Mouse (Mus musculus) spleen, adult 2 months (tissue): ENCODE measurements around the gene Nop9. TPM values are rescaled to one million over a fixed set of nuclear protein-coding genes. Genes with fewer than 3 reads are reported as not detected.
A peak's percentile ranks its signal among the peaks of the same experiment; 100 is the strongest.

Experiments
- DNase-seq, 2 experiments: peaks; one replicate each; pipeline versions ENCODE4 v3.0.0 to v3.0.0-alpha.2; 2012 to 2021; ENCODE audit warnings: low spot score in 2 of 2, low read depth in 1 of 2
- H3K27ac ChIP-seq: fragments of 200-500 bp; 2 replicates; pipeline ENCODE4 v1.5.1; 2012; ENCODE audit warnings: low read length, inconsistent platforms; ENCODE audit not compliant: insufficient read depth
- H3K27me3 ChIP-seq: fragments of 200-500 bp; 2 replicates; pipeline ENCODE4 v1.6.1; 2012; ENCODE audit warnings: mild to moderate bottlenecking, moderate library complexity, low read length, inconsistent platforms; ENCODE audit not compliant: control insufficient read depth, insufficient read depth
- H3K36me3 ChIP-seq: fragments of 200-500 bp; 2 replicates; pipeline ENCODE4 v1.6.1; 2012; ENCODE audit warnings: mild to moderate bottlenecking, low read length, inconsistent platforms; ENCODE audit not compliant: control insufficient read depth, insufficient read depth
- H3K4me1 ChIP-seq: fragments of 200-500 bp; 2 replicates; pipeline ENCODE4 v1.6.1; 2011; ENCODE audit warnings: inconsistent platforms; ENCODE audit not compliant: control insufficient read depth, insufficient read depth, insufficient read length
- H3K4me3 ChIP-seq: fragments of 200-500 bp; 2 replicates; pipeline ENCODE4 v1.5.1; 2011; ENCODE audit warnings: mild to moderate bottlenecking, inconsistent platforms; ENCODE audit not compliant: insufficient read depth, insufficient read length; ENCODE audit errors: extremely low read depth
- CTCF ChIP-seq: fragments of 200-500 bp; IDR thresholded peaks from 2 replicates; pipeline ENCODE4 v1.5.1; 2011; ENCODE audit warnings: mild to moderate bottlenecking, inconsistent platforms; ENCODE audit not compliant: insufficient read depth, insufficient read length, insufficient replicate concordance; ENCODE audit errors: extremely low read depth
- POLR2A ChIP-seq: fragments of 200-500 bp; IDR thresholded peaks from 2 replicates; pipeline ENCODE4 v1.6.1; 2011; ENCODE audit warnings: low read depth, low read length, inconsistent platforms
- WGBS: fragments of 180-500 bp; shearing (Covaris S2); methylation state at CpG from one replicate; pipeline ENCODE4 v1.1.7; 2018; 5-methylcytosine and 5-hydroxymethylcytosine counted together
- polyA plus RNA-seq: library from polyadenylated mRNA; depleted of rRNA; stranded (reverse); fragments of >200 nt; gene quantifications from 2 replicates; pipeline ENCODE4 v1.2.3, GENCODE M21; 2012

The Nop9 gene
- polyA plus RNA-seq, 1 experiment, result 17.2 TPM

- no peak for DNase-seq
- 91% methylated on average over 12 of the region's 12 CpGs for WGBS
- TF ChIP-seq POLR2A, result no peak
- no peak for TF ChIP-seq CTCF
- no peak overlapping the region for H3K27ac ChIP-seq
- H3K4me3 ChIP-seq, result no peak overlapping the region
- H3K36me3 ChIP-seq, result peaks cover 28% of the 10 kb centered on the region
- H3K27me3 ChIP-seq, result no peaks in the 10 kb centered on the region
- peaks cover 12% of the 10 kb centered on the region; the same call in 1 of the 2 replicates for H3K4me1 ChIP-seq
These were observed 24.8 kb upstream of the Nop9 start for GRCm38 (mm10) chr14:55720666-55721065.

- Histone ChIP-seq H3K36me3 (peaks cover 26% of the 10 kb centered on the region), H3K27ac (no peak overlapping the region), H3K4me1 (peaks cover 12% of the 10 kb centered on the region; the same call in 1 of the 2 replicates), H3K27me3 (no peaks in the 10 kb centered on the region), H3K4me3 (no peak overlapping the region)
- DNase-seq, result no peak
- TF ChIP-seq POLR2A, result no peak
- TF ChIP-seq CTCF, result no peak
- WGBS, result 87% methylated on average over 6 of the region's 6 CpGs
These were observed 24.4 kb upstream of the Nop9 start for GRCm38 (mm10) chr14:55721076-55721475.

GRCm38 (mm10) chr14:55721700-55722437 lies 23.6 kb upstream of the Nop9 start, which contains the start of gene Rabggta:
Gene Rabggta, minus strand, starts transcription at chr14:55722263.
- peaks cover 22% of the 10 kb centered on the region for H3K36me3 ChIP-seq
- peaks cover 12% of the 10 kb centered on the region; the same call in 1 of the 2 replicates for H3K4me1 ChIP-seq
- under 1% methylated on average over 50 of the region's 50 CpGs for WGBS
- peak within 1 kb of the TSS; percentile 81 for H3K27ac ChIP-seq
- DNase-seq, result peak; percentile 87 to 95
- no peaks in the 10 kb centered on the region for H3K27me3 ChIP-seq
- peak within 1 kb of the TSS; percentile 95 for H3K4me3 ChIP-seq
- TF ChIP-seq CTCF (peak; percentile 97), POLR2A (peak; percentile 36)

- no peak for DNase-seq
- H3K4me1 ChIP-seq, result peaks cover 12% of the 10 kb centered on the region; the same call in 1 of the 2 replicates
- no peak for TF ChIP-seq CTCF
- H3K27me3 ChIP-seq, result no peaks in the 10 kb centered on the region
- 22% methylated on average over 8 of the region's 8 CpGs for WGBS
- H3K27ac ChIP-seq, result peak overlapping the region; percentile 81
- peak overlapping the region; percentile 95; the same call in 1 of the 2 replicates for H3K4me3 ChIP-seq
- peaks cover 17% of the 10 kb centered on the region for H3K36me3 ChIP-seq
These were observed 23.0 kb upstream of the Nop9 start for GRCm38 (mm10) chr14:55722438-55722945.

GRCm38 (mm10) chr14:55723433-55723832 lies 22.1 kb upstream of the Nop9 start:
- Histone ChIP-seq H3K27ac (no peak overlapping the region), H3K4me3 (no peak overlapping the region), H3K36me3 (peaks cover 10% of the 10 kb centered on the region), H3K4me1 (peaks cover 13% of the 10 kb centered on the region; the same call in 1 of the 2 replicates), H3K27me3 (no peaks in the 10 kb centered on the region)
- 88% methylated on average over 7 of the region's 7 CpGs for WGBS
- no peak for DNase-seq
- no peak for TF ChIP-seq POLR2A
- no peak for TF ChIP-seq CTCF

GRCm38 (mm10) chr14:55724411-55724871 lies 21.1 kb upstream of the Nop9 start:
- peak overlapping the region; percentile 88 for H3K27ac ChIP-seq

More at GRCm38 (mm10) chr14:55724411-55724871, 21.1 kb upstream of the Nop9 start:
- TF ChIP-seq POLR2A, result no peak
- TF ChIP-seq CTCF, result no peak
- WGBS, result 4% methylated on average over 8 of the region's 8 CpGs
- peaks cover 15% of the 10 kb centered on the region; the same call in 1 of the 2 replicates for H3K4me1 ChIP-seq
- no peak overlapping the region; the same call in 1 of the 2 replicates for H3K4me3 ChIP-seq
- peak; percentile 59 to 90 for DNase-seq
- H3K36me3 ChIP-seq, result peaks cover 3% of the 10 kb centered on the region; the same call in 1 of the 2 replicates
- H3K27me3 ChIP-seq, result no peaks in the 10 kb centered on the region
